Mouse (Mus musculus): ENCODE measurements around the gene Syngap1.

- no peak for TF ChIP-seq CTCF (IDR thresholded peaks at IDR 0.05; ENCODE audit: borderline replicate concordance, control insufficient read depth, extremely low read depth, insufficient read depth, low read length, poor library complexity)
- TF ChIP-seq POLR2A (IDR thresholded peaks at IDR 0.05; ENCODE audit: control insufficient read depth, extremely low read depth, insufficient read depth, low read length, poor library complexity): no peak
These were observed 33.5 kb downstream of the Syngap1 start for GRCm38 (mm10) chr17:26974547-26974946.
